Mouse (Mus musculus): ENCODE data around the gene Fam20a. TPM values are rescaled to one million over a fixed set of nuclear protein-coding genes. Genes with fewer than 3 reads are reported as not detected.

Fam20a gene
- polyA plus RNA-seq, 1 experiment from 2014 or later = 0.25 TPM

DNA sequence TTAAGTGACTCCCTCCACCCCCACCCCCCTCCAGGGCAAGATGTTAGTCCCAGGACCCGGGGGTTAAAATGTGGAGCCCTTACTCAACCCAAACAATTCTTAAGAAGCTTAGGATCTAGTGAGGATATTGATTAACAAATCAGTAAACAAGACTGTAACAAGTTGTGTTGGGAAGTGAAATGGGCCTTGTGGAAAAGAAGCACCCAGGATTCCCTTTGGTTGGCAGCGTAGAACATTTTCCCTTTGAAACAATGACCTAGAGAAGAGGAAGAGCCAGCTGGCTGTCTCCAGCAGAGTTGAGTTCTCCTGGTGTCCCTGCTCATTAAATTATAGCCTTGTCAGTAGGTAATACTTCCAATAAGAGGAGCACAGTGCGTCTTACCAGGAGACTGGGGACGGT, 13.3 kb downstream of the Fam20a start:
- H3K4me1 ChIP-seq = peaks cover 5% of the 10 kb centered on the region; the same call in 1 of the 2 replicates
- H3K9me3 ChIP-seq (replicated peaks) = no peaks in the 10 kb centered on the region
- H3K27me3 ChIP-seq (ENCODE audit: low read depth, poor library complexity, severe bottlenecking) = no peaks in the 10 kb centered on the region
- H3K27ac ChIP-seq = no peak overlapping the region
- no peaks in the 10 kb centered on the region for H3K36me3 ChIP-seq
- no peak for DNase-seq (ENCODE audit: low spot score)
- WGBS = 92% methylated on average over 4 of the region's 4 CpGs
- H3K4me3 ChIP-seq = no peak overlapping the region

DNA sequence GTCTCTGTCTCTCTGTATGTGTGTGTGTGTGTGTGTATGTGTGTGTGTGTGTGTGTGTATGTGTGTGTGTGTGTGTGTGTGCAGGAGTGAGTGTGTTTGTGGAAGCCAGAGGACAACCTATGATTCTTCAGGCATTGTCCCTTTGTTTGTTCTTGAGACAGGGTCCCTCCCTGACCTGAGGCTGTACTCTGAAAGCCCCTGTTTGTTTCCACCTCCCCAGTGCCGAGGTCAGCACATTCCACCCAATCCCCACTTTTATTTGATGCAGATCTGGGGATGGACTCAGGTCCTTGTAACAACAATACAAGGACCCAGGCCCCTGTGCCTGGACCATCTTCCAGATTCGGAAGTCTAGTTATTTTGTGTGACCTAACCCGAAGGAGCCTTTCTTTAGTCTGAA, 14.6 kb downstream of the Fam20a start:
- no peak overlapping the region for H3K4me3 ChIP-seq
- WGBS = 79% methylated on average over 3 of the region's 3 CpGs
- no peaks in the 10 kb centered on the region for H3K27me3 ChIP-seq (ENCODE audit: low read depth, poor library complexity, severe bottlenecking)
- no peaks in the 10 kb centered on the region for H3K9me3 ChIP-seq (replicated peaks)
- H3K36me3 ChIP-seq = no peaks in the 10 kb centered on the region
- no peak for DNase-seq (ENCODE audit: low spot score)
- H3K27ac ChIP-seq = no peak overlapping the region
- H3K4me1 ChIP-seq = no peaks in the 10 kb centered on the region

DNA sequence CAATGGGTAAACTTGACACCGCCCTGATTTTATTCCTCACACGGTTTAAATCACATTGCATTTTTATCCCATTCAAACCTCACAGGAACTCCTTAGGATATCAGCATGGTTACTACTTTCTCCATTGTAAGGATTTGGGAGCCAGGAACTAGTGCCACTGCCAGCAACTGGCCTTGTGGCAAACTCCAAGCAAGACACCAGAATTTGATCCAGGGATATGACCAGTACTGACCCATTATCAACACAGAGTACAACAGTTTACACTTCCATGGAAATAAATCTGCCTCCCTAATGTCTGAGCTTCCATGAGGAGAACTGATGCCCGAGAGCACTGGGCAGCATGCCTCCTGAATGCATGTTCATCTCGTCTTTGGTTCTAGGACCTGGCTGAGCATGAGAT, 15.5 kb downstream of the Fam20a start:
- no peak overlapping the region for H3K4me3 ChIP-seq
- 87% methylated on average over 4 of the region's 4 CpGs for WGBS

DNA sequence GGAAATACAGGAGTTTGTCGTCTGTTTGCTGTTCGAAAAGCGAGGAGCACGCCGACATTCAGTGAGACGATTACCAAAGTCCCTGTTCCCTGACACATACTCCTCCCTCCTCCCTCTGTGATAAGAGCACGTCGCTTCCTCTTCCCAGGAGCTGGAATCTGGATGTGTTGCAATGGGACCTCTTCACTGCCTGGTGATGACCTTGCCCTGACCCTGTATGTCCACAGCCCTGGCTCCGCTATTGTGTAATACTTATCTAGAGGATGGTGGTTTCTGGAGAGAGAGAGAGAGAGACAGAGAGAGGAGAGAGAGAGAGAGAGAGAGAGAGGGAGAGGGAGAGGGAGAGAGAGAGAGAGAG, 16.0 kb downstream of the Fam20a start:
- Histone ChIP-seq H3K4me1 (no peaks in the 10 kb centered on the region), H3K27me3 (ENCODE audit: low read depth, poor library complexity, severe bottlenecking) (no peaks in the 10 kb centered on the region), H3K36me3 (no peaks in the 10 kb centered on the region), H3K27ac (no peak overlapping the region), H3K9me3 (replicated peaks) (no peaks in the 10 kb centered on the region), H3K4me3 (no peak overlapping the region)
- no peak for DNase-seq (ENCODE audit: low spot score)
- WGBS = 80% methylated on average over 9 of the region's 9 CpGs

More for the DNA sequence above, 15.5 kb downstream of the Fam20a start:
- Histone ChIP-seq H3K9me3 (replicated peaks) (no peaks in the 10 kb centered on the region), H3K4me1 (no peaks in the 10 kb centered on the region), H3K27ac (no peak overlapping the region), H3K27me3 (ENCODE audit: low read depth, poor library complexity, severe bottlenecking) (no peaks in the 10 kb centered on the region), H3K36me3 (no peaks in the 10 kb centered on the region)
- DNase-seq (ENCODE audit: low spot score) = no peak

DNA sequence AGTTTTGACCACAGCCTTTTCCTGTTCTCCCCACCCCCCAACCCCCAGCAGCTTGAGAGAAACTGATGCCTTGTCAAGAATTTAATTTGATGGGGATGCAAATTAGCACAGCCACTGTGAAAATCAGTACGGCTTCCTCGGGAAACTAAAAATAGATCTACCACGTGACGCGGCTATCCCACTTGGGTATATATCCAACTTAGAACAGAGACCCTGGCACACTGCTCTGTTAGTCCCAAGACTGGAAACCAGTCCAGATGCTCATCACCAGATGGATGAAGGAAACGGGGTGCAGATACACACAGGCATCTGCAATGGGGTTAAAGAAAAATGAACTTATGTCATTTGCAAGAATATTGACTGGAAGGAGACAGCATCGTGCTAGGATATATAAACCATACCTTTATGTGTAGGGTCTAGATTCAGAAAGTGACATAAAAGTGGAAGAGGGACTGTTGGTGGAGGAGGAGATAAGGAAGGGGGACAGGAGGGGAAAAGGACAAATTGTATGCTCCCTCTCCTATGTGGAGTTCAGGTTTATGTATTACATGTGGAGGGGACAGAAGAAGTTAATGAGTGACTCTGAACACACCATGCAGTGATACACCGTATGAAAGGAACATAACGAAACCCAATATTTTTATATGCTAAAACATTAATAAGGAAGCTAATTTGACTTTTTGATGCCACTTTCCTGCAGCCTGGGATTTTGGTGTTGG, 16.6 kb downstream of the Fam20a start:
- 94% methylated on average over 9 of the region's 9 CpGs for WGBS
- Histone ChIP-seq H3K9me3 (replicated peaks) (no peaks in the 10 kb centered on the region), H3K27ac (no peak overlapping the region), H3K4me1 (no peaks in the 10 kb centered on the region), H3K4me3 (no peak overlapping the region), H3K36me3 (no peaks in the 10 kb centered on the region), H3K27me3 (ENCODE audit: low read depth, poor library complexity, severe bottlenecking) (no peaks in the 10 kb centered on the region)
- DNase-seq (ENCODE audit: low spot score) = no peak

DNA sequence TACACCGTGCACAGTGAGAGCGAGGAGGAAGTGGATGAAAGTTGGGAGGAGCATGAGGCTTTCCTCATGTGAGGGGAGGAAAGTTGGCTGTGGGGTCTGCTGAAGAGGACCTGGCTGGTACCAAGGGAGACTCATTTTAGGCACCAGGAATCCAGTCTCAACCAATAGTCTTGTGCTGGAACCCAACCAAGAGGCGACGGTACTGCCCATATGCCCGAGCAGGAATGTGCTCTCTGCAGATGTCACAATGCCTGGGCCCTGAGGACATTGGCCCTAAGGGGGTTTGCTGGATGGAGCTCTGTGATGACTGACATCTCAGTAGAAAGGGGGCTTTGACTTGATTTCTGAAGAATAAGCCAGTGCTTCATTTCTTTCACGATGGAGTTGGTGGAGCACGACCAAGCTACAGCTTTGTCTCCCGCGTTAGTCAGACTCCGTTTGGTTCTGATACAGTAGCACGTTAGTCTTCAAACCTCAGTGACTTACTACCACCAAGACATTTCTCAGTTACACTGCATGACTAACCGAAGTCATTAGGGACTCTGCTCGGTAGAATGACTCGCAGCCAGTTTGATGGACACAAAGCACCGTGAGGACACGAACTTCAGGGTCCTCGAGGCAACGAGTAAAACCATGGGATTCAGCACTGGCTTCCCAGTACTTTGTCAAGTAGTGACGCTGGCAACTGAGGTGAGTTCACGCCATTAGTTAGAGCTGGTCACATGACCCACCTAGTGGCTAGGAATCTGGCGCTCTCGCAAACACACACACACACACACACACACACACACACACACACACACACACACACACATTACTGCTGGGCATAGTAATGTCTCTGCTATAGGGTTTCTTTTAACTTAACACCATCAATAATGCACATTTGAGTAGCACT, 17.5 kb downstream of the Fam20a start:
- Histone ChIP-seq H3K27me3 (ENCODE audit: low read depth, poor library complexity, severe bottlenecking) (no peaks in the 10 kb centered on the region), H3K4me3 (no peak overlapping the region), H3K9me3 (replicated peaks) (no peaks in the 10 kb centered on the region), H3K36me3 (no peaks in the 10 kb centered on the region), H3K27ac (0 out of 2 replicates have a peak overlapping the region, but pooled peaks have one; percentile 19), H3K4me1 (no peaks in the 10 kb centered on the region)
- DNase-seq (ENCODE audit: low spot score) = no peak
- 93% methylated on average over 22 of the region's 22 CpGs for WGBS

DNA sequence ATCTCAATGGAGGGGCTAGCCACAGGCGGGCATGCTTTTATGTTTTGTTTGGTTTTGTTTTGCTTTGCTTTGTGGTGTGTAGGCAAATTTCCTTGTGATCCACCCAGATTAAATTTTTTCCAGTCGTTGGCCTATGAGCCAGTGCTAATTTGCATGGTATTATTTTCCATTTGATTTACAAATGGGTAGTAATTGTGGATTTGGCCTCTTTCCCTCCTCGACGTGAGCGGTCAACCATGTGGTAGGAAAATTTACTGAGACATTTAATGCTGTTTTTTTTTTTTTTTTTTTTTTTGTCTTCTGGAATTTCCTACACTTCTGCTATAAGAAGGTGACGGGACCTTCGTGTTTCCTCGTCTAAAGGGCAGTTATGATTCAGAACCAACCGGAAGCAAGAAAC, 18.2 kb downstream of the Fam20a start:
- no peak for DNase-seq (ENCODE audit: low spot score)
- no peak overlapping the region for H3K27ac ChIP-seq
- no peaks in the 10 kb centered on the region for H3K27me3 ChIP-seq (ENCODE audit: low read depth, poor library complexity, severe bottlenecking)
- no peaks in the 10 kb centered on the region for H3K36me3 ChIP-seq
- H3K4me1 ChIP-seq = no peaks in the 10 kb centered on the region
- 86% methylated on average over 9 of the region's 9 CpGs for WGBS
- H3K4me3 ChIP-seq = no peak overlapping the region
- no peaks in the 10 kb centered on the region for H3K9me3 ChIP-seq (replicated peaks)

DNA sequence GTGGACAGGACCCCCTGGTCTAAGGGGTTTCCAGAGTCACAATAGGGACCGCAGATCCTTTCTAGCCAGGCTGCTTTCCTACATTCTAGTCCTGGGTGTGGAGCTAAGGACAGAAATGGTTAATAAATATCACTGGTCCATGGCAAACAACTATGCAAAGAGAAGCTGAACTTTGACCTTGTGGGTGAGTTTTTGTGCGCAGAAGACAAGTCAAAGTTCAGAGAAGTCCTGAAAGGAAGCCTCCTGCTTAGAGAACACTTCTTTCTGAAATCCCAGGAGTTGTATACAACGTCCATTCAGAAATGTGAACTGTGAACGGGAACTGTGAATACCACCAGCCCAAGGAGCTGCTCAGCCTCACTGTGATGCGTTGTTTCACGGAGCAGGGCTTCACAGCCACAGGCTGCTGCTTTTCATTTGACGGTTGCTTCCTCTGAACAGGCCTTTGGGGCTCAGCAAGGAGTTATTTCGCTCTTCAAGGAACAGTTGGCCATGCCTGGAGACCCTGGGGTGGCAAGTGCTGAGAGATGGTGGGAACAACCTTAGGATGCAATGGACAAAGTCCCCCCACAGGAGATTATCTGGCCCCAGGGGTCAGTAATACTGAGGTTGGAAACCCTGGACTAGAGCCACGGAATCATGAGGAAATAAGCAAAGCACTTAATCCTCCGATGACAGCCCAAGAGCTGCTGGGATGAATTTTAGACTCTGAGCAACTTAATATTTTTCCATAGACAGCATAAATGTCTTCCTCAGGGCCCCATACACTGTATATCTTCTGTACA, 19.9 kb downstream of the Fam20a start:
- WGBS = 75% methylated on average over 10 of the region's 10 CpGs
- H3K27me3 ChIP-seq (ENCODE audit: low read depth, poor library complexity, severe bottlenecking) = no peaks in the 10 kb centered on the region
- no peak for DNase-seq (ENCODE audit: low spot score)
- no peaks in the 10 kb centered on the region for H3K4me1 ChIP-seq
- H3K36me3 ChIP-seq = no peaks in the 10 kb centered on the region
- H3K4me3 ChIP-seq = no peak overlapping the region
- H3K27ac ChIP-seq = no peak overlapping the region
- H3K9me3 ChIP-seq (replicated peaks) = no peaks in the 10 kb centered on the region

DNA sequence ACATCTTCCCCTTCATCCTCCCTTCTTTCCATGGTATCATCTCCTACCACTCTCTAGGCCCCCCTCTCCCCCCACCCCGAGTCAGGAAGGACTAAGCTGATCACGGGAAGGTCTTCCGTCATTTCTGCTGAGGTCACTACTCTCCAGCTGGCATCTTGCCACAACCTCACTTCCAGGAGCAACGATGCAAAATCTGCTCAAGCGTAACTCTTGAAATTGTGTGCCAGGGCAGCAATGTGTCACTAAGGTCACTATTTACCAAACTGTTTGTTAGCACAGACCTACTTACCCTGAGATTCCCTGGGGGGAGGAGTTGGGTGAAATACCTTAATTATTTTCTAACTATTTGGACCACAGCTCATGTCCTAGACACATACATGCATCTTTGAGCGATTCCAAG, 21.3 kb downstream of the Fam20a start:
- Histone ChIP-seq H3K27me3 (ENCODE audit: low read depth, poor library complexity, severe bottlenecking) (no peaks in the 10 kb centered on the region), H3K4me3 (no peak overlapping the region), H3K36me3 (no peaks in the 10 kb centered on the region), H3K9me3 (replicated peaks) (no peaks in the 10 kb centered on the region), H3K4me1 (no peaks in the 10 kb centered on the region), H3K27ac (no peak overlapping the region)
- WGBS = 89% methylated on average over 6 of the region's 6 CpGs
- DNase-seq (ENCODE audit: low spot score) = no peak

DNA sequence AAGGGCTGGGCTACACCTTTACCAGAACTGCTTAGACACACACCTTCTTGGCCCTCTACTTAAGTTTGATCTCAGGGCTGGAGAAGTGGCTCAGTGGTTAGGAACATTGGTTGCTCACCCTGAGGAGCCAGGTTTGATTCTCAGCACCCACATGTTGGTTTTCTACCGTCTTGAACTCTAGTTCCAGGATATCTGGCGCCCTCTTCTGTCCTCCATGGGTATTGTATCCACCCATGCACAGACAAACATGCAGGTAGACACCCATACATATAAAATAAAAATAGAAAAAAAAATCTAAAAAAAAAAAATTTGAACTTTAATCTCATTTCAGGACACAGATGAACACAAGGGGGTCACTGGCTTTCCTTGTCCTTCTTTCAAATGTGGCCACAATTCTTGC, 22.3 kb downstream of the Fam20a start:
- Histone ChIP-seq H3K27ac (no peak overlapping the region), H3K4me1 (no peaks in the 10 kb centered on the region), H3K36me3 (no peaks in the 10 kb centered on the region), H3K27me3 (ENCODE audit: low read depth, poor library complexity, severe bottlenecking) (no peaks in the 10 kb centered on the region), H3K4me3 (no peak overlapping the region), H3K9me3 (replicated peaks) (no peaks in the 10 kb centered on the region)
- 59% methylated on average over 2 of the region's 2 CpGs for WGBS
- no peak for DNase-seq (ENCODE audit: low spot score)

DNA sequence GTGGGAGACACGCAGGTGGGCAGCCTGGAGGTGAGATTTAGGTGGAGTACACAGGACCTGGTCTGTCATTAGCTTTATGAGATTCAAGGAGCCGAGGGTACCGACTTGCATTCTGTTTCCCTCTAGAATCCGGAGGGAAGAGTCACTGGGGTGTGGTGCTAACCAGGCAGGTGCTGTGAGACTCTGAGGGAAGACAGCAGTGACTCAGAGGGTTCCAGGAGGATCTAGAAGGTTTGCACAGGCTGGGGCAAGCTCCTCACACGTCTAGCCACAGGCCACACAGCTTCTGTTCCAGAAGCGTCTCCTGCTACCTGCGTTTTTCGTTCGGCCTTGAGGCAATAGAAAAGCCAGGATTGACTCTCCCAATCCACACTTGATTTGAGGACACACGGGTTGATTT, 23.3 kb downstream of the Fam20a start:
- 92% methylated on average over 10 of the region's 10 CpGs for WGBS
- Histone ChIP-seq H3K4me3 (no peak overlapping the region), H3K9me3 (replicated peaks) (no peaks in the 10 kb centered on the region), H3K27me3 (ENCODE audit: low read depth, poor library complexity, severe bottlenecking) (no peaks in the 10 kb centered on the region), H3K36me3 (no peaks in the 10 kb centered on the region), H3K27ac (no peak overlapping the region), H3K4me1 (no peaks in the 10 kb centered on the region)
- DNase-seq (ENCODE audit: low spot score) = no peak

DNA sequence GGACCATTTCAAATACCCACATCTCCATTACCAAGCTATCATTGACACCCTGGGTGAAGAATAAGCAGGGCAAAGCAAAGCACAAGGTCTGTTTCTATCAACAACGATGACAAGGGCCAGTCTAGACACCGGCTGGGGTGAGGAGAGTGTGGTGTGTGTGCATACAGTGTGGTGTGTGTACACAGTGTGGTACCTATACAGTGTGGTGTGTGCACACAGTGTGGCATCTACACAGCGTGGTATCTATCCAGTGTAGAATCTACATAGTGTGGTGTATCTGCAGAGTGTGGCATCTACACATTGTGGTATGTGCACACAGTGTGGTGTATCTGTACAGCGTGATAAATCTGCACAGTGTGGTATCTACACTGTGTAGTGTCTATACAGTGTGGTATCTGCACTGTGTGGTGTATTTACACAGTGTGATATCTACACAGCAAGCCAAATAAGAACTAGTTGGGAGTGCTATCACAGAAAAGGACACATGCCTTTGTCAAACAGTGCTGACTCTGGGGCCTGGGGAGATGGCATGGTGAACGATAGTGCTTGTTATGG, 24.9 kb downstream of the Fam20a start:
- no peaks in the 10 kb centered on the region for H3K9me3 ChIP-seq (replicated peaks)
- DNase-seq (ENCODE audit: low spot score) = no peak
- no peaks in the 10 kb centered on the region for H3K27me3 ChIP-seq (ENCODE audit: low read depth, poor library complexity, severe bottlenecking)
- H3K4me1 ChIP-seq = no peaks in the 10 kb centered on the region
- no peak overlapping the region for H3K27ac ChIP-seq
- no peak overlapping the region for H3K4me3 ChIP-seq
- H3K36me3 ChIP-seq = no peaks in the 10 kb centered on the region
- 88% methylated on average over 5 of the region's 5 CpGs for WGBS
